Mouse (Mus musculus): ENCODE data around the gene Exoc3l. TPM values are rescaled to one million over a fixed set of nuclear protein-coding genes. Genes with fewer than 3 reads are reported as not detected.

The Exoc3l gene
- total RNA-seq, 2 experiments from 2014 or later, result 1.4 TPM

DNA sequence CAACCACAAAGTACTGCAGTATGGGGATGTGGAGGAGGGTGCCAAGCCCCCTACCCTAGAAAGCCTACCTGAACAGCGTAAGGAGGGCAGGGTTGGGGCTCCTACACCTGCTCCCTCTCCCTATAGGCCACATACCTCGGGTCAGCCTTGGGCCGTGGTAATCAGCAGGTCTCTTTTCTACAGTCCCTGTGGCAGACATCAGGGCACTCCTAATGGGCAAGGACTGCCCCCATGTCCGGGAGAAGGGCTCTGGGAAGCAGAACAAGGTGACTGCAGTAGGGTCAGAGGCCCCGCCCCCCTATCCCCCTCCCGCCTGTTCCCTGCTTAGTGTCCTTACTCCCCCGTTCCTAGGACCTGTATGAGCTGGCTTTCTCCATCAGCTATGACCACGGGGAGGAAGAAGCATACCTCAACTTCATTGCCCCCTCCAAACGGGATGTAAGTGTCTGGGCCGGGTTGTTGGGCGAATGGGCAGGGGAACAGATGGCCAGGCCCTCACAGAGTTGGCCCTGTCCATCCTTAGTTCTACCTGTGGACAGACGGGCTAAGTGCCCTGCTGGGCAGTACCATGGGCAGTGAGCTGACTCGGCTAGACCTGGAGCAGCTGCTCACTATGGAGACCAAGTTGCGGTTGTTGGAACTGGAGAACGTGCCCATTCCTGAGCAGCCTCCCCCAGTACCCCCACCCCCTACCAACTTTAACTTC, 13.4 kb upstream of the Exoc3l start:
- Histone ChIP-seq H3K27ac (no peak overlapping the region), H3K4me3 (no peak overlapping the region)
- no peak for DNase-seq (ENCODE audit: low spot score in 2 of 2)
- TF ChIP-seq CTCF (conservative IDR thresholded peaks at IDR 0.05), result no peak

- DNase-seq (ENCODE audit: low spot score in 2 of 2), result no peak
- TF ChIP-seq CTCF (conservative IDR thresholded peaks at IDR 0.05), result no peak
- Histone ChIP-seq H3K27ac (no peak overlapping the region), H3K4me3 (no peak overlapping the region)
These were observed 12.5 kb upstream of the Exoc3l start for GRCm38 (mm10) chr8:105308428-105308827.

GRCm38 (mm10) chr8:105307670-105308069, 11.8 kb upstream of the Exoc3l start:
- Histone ChIP-seq H3K27ac (no peak overlapping the region), H3K4me3 (no peak overlapping the region)
- no peak for DNase-seq (ENCODE audit: low spot score in 2 of 2)
- no peak for TF ChIP-seq CTCF (conservative IDR thresholded peaks at IDR 0.05)

DNA sequence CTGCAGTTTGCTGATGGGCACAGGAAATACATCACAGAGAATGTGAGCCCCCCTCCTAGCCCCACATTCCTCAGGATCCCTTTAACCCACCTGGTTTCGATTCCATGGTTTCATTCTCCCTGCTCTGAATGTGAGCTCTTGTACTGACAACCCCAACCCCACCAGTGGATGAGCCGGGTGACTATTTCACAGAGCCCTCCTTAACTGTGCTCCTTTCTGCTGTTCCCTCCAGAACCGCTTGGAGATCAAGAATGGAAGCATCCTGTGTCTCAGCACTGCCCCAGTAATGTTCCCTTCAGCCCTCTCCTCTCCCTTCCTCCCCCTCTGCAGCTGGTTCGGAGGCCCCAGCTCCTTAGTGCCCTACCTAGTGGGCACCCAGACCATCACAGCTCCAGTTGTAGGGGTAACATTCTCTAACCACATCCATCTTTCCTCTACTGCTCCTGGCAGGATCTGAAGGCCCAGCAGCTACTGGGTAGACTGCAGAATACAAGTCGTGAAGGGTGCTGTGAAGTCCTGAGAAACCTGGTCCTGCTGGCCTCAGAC, 10.3 kb upstream of the Exoc3l start:
- no peak for DNase-seq (ENCODE audit: low spot score in 2 of 2)
- Histone ChIP-seq H3K27ac (peak overlapping the region; percentile 76), H3K4me3 (peak overlapping the region; percentile 40)
- peak; percentile 49 for TF ChIP-seq CTCF (conservative IDR thresholded peaks at IDR 0.05)

DNA sequence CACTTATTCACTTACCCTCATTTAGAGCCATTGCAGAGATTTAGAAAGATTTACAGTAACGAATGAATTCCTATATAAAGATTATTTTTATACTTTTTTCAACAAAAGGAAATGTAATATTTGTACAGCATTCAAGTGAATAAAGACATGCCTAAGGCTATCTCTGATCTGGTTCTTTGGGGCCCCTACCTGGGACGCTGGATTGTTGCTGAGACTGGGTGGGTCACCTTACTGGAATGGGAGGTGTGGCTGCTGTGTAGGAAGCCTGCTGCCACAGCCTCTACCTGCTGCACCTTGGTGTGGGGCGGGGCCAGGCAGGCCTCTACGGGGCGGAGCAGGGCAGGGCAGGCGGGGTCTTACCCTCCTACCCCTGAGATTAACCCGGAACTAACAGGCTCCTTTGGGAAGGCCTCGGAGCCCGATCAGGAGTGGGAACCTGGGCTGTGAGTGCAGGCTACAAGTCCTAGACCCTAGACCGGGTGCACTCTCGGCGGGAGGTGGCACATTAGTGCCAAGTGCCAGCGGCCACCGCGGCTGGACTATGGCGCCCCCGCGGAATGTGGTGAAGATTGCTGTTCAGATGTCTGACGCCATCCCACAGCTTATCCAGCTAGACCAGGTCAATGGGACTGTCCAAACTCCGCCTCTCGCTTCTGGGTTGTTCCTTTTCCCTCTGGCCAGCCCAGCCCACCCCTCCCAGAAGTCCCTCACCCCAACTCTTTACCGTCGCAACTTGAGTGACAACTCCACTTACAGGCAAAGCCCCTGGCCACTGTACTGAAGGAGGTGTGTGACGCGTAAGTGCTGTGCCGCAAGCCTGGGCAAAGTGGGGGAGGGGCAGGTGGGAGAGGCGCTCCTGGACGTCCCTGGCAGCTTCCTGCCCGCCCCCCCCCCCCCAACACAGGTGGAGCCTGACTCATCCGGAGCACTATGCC, 9.6 kb upstream of the Exoc3l start, which contains the start of gene Elmo3:
Gene Elmo3, plus strand, starts transcription at position 391 of the 935 bp plus-strand sequence.
- TF ChIP-seq CTCF (conservative IDR thresholded peaks at IDR 0.05), result no peak
- Histone ChIP-seq H3K4me3 (peak within 1 kb of the TSS; percentile 40), H3K27ac (peak within 1 kb of the TSS; percentile 76)
- no peak for DNase-seq (ENCODE audit: low spot score in 2 of 2)

DNA sequence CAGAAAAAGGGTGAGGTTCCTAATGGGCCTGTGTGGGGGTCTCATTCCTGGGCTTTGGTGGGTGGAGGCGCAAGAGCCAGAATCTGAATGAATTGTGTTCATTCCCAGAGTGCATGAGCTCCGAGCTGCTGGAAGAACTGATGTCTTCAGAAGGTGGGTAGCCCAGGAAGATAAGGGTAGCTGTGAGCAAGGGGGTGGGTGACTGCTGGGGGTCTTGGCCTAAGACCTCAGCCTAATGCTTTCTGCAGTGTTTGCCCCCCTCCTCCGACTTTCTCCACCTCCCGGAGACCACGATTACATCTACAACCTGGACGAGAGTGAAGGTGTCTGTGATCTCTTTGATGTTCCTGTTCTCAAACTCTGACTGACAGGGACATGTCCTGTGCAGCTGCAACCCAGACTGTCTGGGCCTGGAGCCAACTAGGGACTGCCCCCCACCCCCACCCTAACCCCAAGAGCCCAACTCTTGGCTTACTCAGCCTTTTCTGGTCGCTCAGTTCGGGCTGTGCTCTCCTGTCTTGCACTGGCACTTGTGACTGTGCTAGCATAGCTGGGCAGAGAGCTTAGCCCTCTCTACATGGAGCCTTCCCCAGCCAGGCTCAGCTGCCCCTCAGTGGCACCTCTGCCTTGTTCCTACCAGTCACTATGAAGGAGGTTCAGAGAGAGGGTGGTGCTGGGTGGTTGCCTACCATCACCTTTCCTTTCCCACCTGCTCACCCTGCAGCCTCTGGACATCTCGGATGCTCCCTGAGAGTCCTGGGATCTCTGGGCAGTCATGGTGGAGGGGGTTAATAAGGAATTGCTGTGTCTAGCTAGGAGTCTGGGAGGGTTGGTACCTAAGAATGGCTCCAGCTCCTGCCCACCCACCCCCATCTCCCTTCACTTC, 8.7 kb upstream of the Exoc3l start:
- Histone ChIP-seq H3K4me3 (no peak overlapping the region), H3K27ac (peak overlapping the region; percentile 76)
- no peak for DNase-seq (ENCODE audit: low spot score in 2 of 2)
- no peak for TF ChIP-seq CTCF (conservative IDR thresholded peaks at IDR 0.05)

GRCm38 (mm10) chr8:105303874-105304273, 8.0 kb upstream of the Exoc3l start:
- Histone ChIP-seq H3K27ac (no peak overlapping the region; the same call in 1 of the 2 replicates), H3K4me3 (no peak overlapping the region)
- DNase-seq (ENCODE audit: low spot score in 2 of 2), result no peak
- TF ChIP-seq CTCF (conservative IDR thresholded peaks at IDR 0.05), result no peak

- Histone ChIP-seq H3K4me3 (no peak overlapping the region), H3K27ac (no peak overlapping the region)
- TF ChIP-seq CTCF (conservative IDR thresholded peaks at IDR 0.05), result no peak
- no peak for DNase-seq (ENCODE audit: low spot score in 2 of 2)
These were observed 7.5 kb upstream of the Exoc3l start for GRCm38 (mm10) chr8:105303396-105303795.

DNA sequence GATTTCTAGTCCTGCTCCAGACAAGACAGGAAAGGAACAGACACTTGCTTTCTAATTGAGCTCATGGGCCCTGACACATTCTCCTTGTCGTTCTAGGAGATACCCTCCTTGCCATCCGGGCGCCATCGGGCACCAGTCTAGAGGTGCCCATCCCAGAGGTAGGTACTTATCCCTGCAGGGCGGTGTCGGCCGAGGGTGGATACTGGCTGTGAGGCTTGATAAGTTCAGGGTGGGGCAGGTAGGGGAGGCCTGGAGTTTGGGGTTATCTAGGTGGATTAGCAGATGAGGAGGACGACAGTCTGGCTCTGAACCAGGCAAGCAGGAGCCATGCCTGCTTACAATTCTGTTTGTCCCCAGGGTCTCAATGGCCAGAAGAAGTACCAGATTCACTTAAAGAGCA, 4.1 kb upstream of the Exoc3l start:
- TF ChIP-seq CTCF (conservative IDR thresholded peaks at IDR 0.05), result no peak
- no peak overlapping the region for H3K4me3 ChIP-seq
- DNase-seq (ENCODE audit: low spot score in 2 of 2), result no peak

DNA sequence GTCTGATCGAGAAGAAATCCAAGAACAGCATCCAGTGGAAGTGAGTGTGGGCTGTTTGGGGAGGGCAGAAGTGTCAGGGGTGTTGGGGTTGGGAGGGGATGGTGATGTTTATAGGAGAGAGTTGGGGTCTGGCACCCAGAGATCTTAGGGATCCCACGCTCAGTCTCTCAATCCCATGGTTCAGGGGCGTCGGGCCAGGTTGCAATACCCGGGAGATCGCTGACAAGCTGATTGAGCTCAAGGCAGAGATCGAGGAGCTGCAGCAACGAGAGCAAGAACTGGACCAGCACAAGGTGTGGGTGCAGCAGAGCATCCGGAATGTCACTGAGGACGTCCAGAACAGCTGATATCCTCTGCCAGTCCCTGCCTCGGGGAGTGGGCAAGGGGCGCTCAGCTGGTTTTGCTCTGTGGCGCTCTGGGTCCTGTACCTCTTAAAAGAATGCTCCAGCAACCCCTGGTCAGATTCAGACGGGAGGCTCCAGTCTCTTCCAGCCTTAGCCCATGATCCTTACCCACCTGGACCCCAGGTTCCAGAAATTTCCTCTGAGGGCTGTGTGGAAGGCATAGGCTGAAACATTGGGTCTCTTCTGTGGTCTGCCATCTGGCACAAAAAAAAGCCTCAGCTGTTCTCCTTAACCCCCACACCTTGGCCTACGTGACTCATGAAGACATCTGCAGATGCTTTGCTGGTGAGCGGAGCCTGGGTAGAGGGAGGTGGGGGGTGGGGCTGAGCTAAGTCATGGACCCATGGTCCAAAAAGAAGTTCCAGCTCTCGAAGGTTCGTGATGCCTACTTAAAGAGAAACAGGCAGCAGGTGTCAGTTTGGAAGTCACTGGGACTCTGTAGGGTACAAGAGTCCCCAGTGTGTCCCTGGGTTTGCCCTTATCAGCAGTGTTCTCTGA, 2.7 kb upstream of the Exoc3l start:
- no peak for TF ChIP-seq CTCF (conservative IDR thresholded peaks at IDR 0.05)
- no peak for DNase-seq (ENCODE audit: low spot score in 2 of 2)
- H3K4me3 ChIP-seq, result peak overlapping the region; percentile 99
- H3K27ac ChIP-seq, result peak overlapping the region; percentile 84

More for the DNA sequence above, 4.1 kb upstream of the Exoc3l start:
- no peak overlapping the region for H3K27ac ChIP-seq

- TF ChIP-seq CTCF (conservative IDR thresholded peaks at IDR 0.05), result peak; percentile 15
- peak within 1 kb of the TSS; percentile 84 for H3K27ac ChIP-seq
- peak within 1 kb of the TSS; percentile 99 for H3K4me3 ChIP-seq
- peak; percentile 92 to 93 for DNase-seq (ENCODE audit: low spot score in 2 of 2)
These were observed 1.8 kb upstream of the Exoc3l start, which contains the start of gene E2f4 for GRCm38 (mm10) chr8:105297511-105298192. Gene E2f4 (plus strand): TSS chr8:105297663.
